Mouse (Mus musculus): ENCODE results near the gene Eif6.

- TF ChIP-seq CTCF (IDR thresholded peaks at IDR 0.05; ENCODE audit: control insufficient read depth, insufficient read depth, insufficient replicate concordance, low read depth, low read length) (no peak), POLR2A (IDR thresholded peaks at IDR 0.05; ENCODE audit: control insufficient read depth, low read depth, low read length) (no peak)
These were observed 39.8 kb downstream of the Eif6 start for GRCm38 (mm10) chr2:155786905-155787304.

Data from testis, adult 2 months (tissue).